Mouse (Mus musculus): ENCODE data around the gene Gm28038. TPM values are rescaled to one million over a fixed set of nuclear protein-coding genes. Genes with fewer than 3 reads are reported as not detected.

The Gm28038 gene
- polyA plus RNA-seq, 1 experiment = not detected

- WGBS = 95% methylated on average over 2 of the region's 2 CpGs
- H3K4me1 ChIP-seq (ENCODE audit: control insufficient read depth, insufficient read depth, low read length) = peaks cover 53% of the 10 kb centered on the region
- H3K27ac ChIP-seq (ENCODE audit: insufficient read depth, low read depth, low read length) = peak overlapping the region; percentile 93
- TF ChIP-seq POLR2A (IDR thresholded peaks at IDR 0.05; ENCODE audit: low read depth, low read length) (no peak), CTCF (conservative IDR thresholded peaks at IDR 0.05; ENCODE audit: insufficient read depth, insufficient read length, low read depth, low read length) (no peak)
- no peak for DNase-seq
- H3K27me3 ChIP-seq (replicated peaks; ENCODE audit: control insufficient read depth, insufficient read depth, low read length) = no peaks in the 10 kb centered on the region
- no peaks in the 10 kb centered on the region for H3K36me3 ChIP-seq (ENCODE audit: control insufficient read depth, insufficient read depth, low read length)
- peak overlapping the region; percentile 39; the same call in 1 of the 2 replicates for H3K4me3 ChIP-seq (ENCODE audit: insufficient read depth, low read depth, low read length)
Observed at GRCm38 (mm10) chr2:30267466-30267865, 13.4 kb upstream of the Gm28038 start.

DNA sequence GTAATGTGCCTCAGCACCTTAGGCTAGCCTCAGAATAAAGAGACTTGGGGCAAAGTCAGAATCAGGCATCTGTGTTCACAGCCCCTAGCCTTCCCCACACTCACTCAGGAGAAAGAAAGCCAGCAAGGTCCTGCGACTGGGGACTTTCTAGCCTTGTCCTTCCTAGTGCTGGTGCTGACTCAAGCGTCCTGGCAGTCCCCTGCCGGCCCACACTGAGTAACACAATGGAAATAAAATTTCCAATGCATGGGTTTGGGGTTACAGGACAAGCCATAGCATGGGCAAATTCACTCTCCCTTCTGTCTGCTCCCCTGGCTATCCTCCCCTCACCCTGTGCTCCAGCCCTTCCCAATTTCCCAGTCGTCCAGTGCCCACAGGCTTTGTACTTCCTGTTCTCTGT, 12.5 kb upstream of the Gm28038 start:
- TF ChIP-seq POLR2A (IDR thresholded peaks at IDR 0.05; ENCODE audit: low read depth, low read length) (no peak), CTCF (conservative IDR thresholded peaks at IDR 0.05; ENCODE audit: insufficient read depth, insufficient read length, low read depth, low read length) (no peak)
- H3K4me1 ChIP-seq (ENCODE audit: control insufficient read depth, insufficient read depth, low read length) = peaks cover 45% of the 10 kb centered on the region
- no peak overlapping the region for H3K27ac ChIP-seq (ENCODE audit: insufficient read depth, low read depth, low read length)
- no peaks in the 10 kb centered on the region for H3K27me3 ChIP-seq (replicated peaks; ENCODE audit: control insufficient read depth, insufficient read depth, low read length)
- DNase-seq = no peak
- H3K4me3 ChIP-seq (ENCODE audit: insufficient read depth, low read depth, low read length) = no peak overlapping the region
- 38% methylated on average over 4 of the region's 4 CpGs for WGBS
- H3K36me3 ChIP-seq (ENCODE audit: control insufficient read depth, insufficient read depth, low read length) = no peaks in the 10 kb centered on the region

GRCm38 (mm10) chr2:30269241-30269990, 11.4 kb upstream of the Gm28038 start:
- Histone ChIP-seq H3K27ac (ENCODE audit: insufficient read depth, low read depth, low read length) (peak overlapping the region; percentile 40), H3K27me3 (replicated peaks; ENCODE audit: control insufficient read depth, insufficient read depth, low read length) (no peaks in the 10 kb centered on the region), H3K4me3 (ENCODE audit: insufficient read depth, low read depth, low read length) (no peak overlapping the region), H3K4me1 (ENCODE audit: control insufficient read depth, insufficient read depth, low read length) (peaks cover 38% of the 10 kb centered on the region), H3K36me3 (ENCODE audit: control insufficient read depth, insufficient read depth, low read length) (no peaks in the 10 kb centered on the region; the same call in 1 of the 2 replicates)
- WGBS = 81% methylated on average over 17 of the region's 17 CpGs
- DNase-seq = no peak
- TF ChIP-seq POLR2A (IDR thresholded peaks at IDR 0.05; ENCODE audit: low read depth, low read length) (no peak), CTCF (conservative IDR thresholded peaks at IDR 0.05; ENCODE audit: insufficient read depth, insufficient read length, low read depth, low read length) (no peak)

- TF ChIP-seq CTCF (conservative IDR thresholded peaks at IDR 0.05; ENCODE audit: insufficient read depth, insufficient read length, low read depth, low read length) (peak; percentile 72), POLR2A (IDR thresholded peaks at IDR 0.05; ENCODE audit: low read depth, low read length) (no peak)
- no peaks in the 10 kb centered on the region; the same call in 1 of the 2 replicates for H3K36me3 ChIP-seq (ENCODE audit: control insufficient read depth, insufficient read depth, low read length)
- H3K27me3 ChIP-seq (replicated peaks; ENCODE audit: control insufficient read depth, insufficient read depth, low read length) = no peaks in the 10 kb centered on the region
- no peak overlapping the region for H3K4me3 ChIP-seq (ENCODE audit: insufficient read depth, low read depth, low read length)
- peak overlapping the region; percentile 40 for H3K27ac ChIP-seq (ENCODE audit: insufficient read depth, low read depth, low read length)
- DNase-seq = peak; percentile 90
- WGBS = 5% methylated on average over 1 of the region's 1 CpGs
- peaks cover 31% of the 10 kb centered on the region for H3K4me1 ChIP-seq (ENCODE audit: control insufficient read depth, insufficient read depth, low read length)
Observed at GRCm38 (mm10) chr2:30270134-30270533, 10.7 kb upstream of the Gm28038 start.

GRCm38 (mm10) chr2:30281651-30282050, 808 bp downstream of the Gm28038 start:
- TF ChIP-seq POLR2A (IDR thresholded peaks at IDR 0.05; ENCODE audit: low read depth, low read length) (no peak), CTCF (conservative IDR thresholded peaks at IDR 0.05; ENCODE audit: insufficient read depth, insufficient read length, low read depth, low read length) (no peak)
- H3K4me1 ChIP-seq (ENCODE audit: control insufficient read depth, insufficient read depth, low read length) = peaks cover 8% of the 10 kb centered on the region
- no peak overlapping the region for H3K4me3 ChIP-seq (ENCODE audit: insufficient read depth, low read depth, low read length)
- 76% methylated on average over 3 of the region's 3 CpGs for WGBS
- no peak overlapping the region for H3K27ac ChIP-seq (ENCODE audit: insufficient read depth, low read depth, low read length)
- H3K27me3 ChIP-seq (replicated peaks; ENCODE audit: control insufficient read depth, insufficient read depth, low read length) = no peaks in the 10 kb centered on the region
- H3K36me3 ChIP-seq (ENCODE audit: control insufficient read depth, insufficient read depth, low read length) = no peaks in the 10 kb centered on the region
- no peak for DNase-seq

GRCm38 (mm10) chr2:30283193-30283592, 2.4 kb downstream of the Gm28038 start:
- Histone ChIP-seq H3K36me3 (ENCODE audit: control insufficient read depth, insufficient read depth, low read length) (no peaks in the 10 kb centered on the region), H3K27ac (ENCODE audit: insufficient read depth, low read depth, low read length) (no peak overlapping the region), H3K4me1 (ENCODE audit: control insufficient read depth, insufficient read depth, low read length) (peaks cover 10% of the 10 kb centered on the region), H3K4me3 (ENCODE audit: insufficient read depth, low read depth, low read length) (no peak overlapping the region), H3K27me3 (replicated peaks; ENCODE audit: control insufficient read depth, insufficient read depth, low read length) (no peaks in the 10 kb centered on the region)
- TF ChIP-seq POLR2A (IDR thresholded peaks at IDR 0.05; ENCODE audit: low read depth, low read length) = no peak
- no peak for TF ChIP-seq CTCF (conservative IDR thresholded peaks at IDR 0.05; ENCODE audit: insufficient read depth, insufficient read length, low read depth, low read length)
- no peak for DNase-seq
- WGBS = 59% methylated on average over 2 of the region's 2 CpGs

- Histone ChIP-seq H3K27me3 (replicated peaks; ENCODE audit: control insufficient read depth, insufficient read depth, low read length) (no peaks in the 10 kb centered on the region), H3K4me3 (ENCODE audit: insufficient read depth, low read depth, low read length) (peak overlapping the region; percentile 89; the same call in 1 of the 2 replicates), H3K4me1 (ENCODE audit: control insufficient read depth, insufficient read depth, low read length) (peaks cover 10% of the 10 kb centered on the region), H3K36me3 (ENCODE audit: control insufficient read depth, insufficient read depth, low read length) (no peaks in the 10 kb centered on the region), H3K27ac (ENCODE audit: insufficient read depth, low read depth, low read length) (no peak overlapping the region)
- TF ChIP-seq CTCF (conservative IDR thresholded peaks at IDR 0.05; ENCODE audit: insufficient read depth, insufficient read length, low read depth, low read length) (no peak), POLR2A (IDR thresholded peaks at IDR 0.05; ENCODE audit: low read depth, low read length) (no peak)
- no peak for DNase-seq
- 92% methylated on average over 5 of the region's 5 CpGs for WGBS
Observed at GRCm38 (mm10) chr2:30285004-30285403, 4.2 kb downstream of the Gm28038 start.
